Comparison of ENCODE assay signal across 31 mouse cellular contexts in the genomic region with DNA sequence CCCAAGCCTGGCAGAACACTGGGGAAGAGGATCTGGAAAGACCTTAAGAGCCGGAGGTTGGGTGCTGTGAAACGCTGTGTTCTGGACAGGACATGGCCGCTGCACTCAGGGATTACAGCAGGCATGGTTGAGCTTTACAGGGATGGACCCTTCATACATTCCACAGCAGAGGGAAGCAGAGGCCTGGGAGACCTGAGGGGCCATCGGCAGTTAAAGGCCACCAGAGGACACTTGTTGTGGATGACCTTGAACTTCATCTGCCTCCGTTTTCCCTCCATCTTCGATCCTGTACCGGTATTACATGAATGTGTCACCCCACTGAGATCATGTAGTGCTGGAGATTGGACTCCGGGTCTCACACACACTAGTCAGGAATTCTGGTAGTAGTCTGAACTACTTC. TPM values are rescaled to one million over a fixed set of nuclear protein-coding genes. Genes with fewer than 3 reads are reported as not detected.
DNase-seq lines count a peak whose midpoint lies in the region; ATAC-seq lines count a peak whose summit lies in the region.
"Had no signal": no experiment of that assay in that cellular context is flagged by ENCODE, and none has a peak within 500 bp of the region (broad histone marks: within the 10 kb centered on the region; RNA-seq: fewer than 3 reads in every experiment).

No protein-coding gene starts in this region.

- DNase-seq in adrenal gland, postnatal 14 days: peak; percentile 24
- no peak for DNase-seq in adrenal gland, postnatal 10 days
- DNase-seq in heart, adult 9 months (ENCODE audit: low spot score in 2 of 2): no peak
- DNase-seq: adrenal gland, postnatal 25 days; cerebellum, adult 2 months; cerebellum, postnatal 14 days; gastrocnemius, postnatal 10 days; kidney, adult 2 months; layer of hippocampus, postnatal 36 days; liver, embryonic 13.5 days; lung, adult 18-20 months; right cerebral cortex, postnatal 4 days; thymus, adult 18-20 months; thymus, postnatal 25 days had no signal

- no peaks in the 10 kb centered on the region for H3K36me3 ChIP-seq in heart, embryonic 12.5 days
- H3K36me3 ChIP-seq in intestine, embryonic 15.5 days: no peaks in the 10 kb centered on the region
- H3K36me3 ChIP-seq in intestine, embryonic 16.5 days (ENCODE audit: control insufficient read depth, insufficient read depth, low read length): no peaks in the 10 kb centered on the region
- H3K36me3 ChIP-seq: hindbrain, embryonic 10.5 days; hindbrain, embryonic 15.5 days; limb, embryonic 10.5 days; limb, embryonic 15.5 days; liver, embryonic 13.5 days; midbrain, embryonic 12.5 days; neural tube, embryonic 13.5 days had no signal

- H3K9ac ChIP-seq in heart, embryonic 12.5 days: no peak overlapping the region
- H3K9ac ChIP-seq in intestine, embryonic 15.5 days: peak overlapping the region; percentile 13; the same call in 1 of the 2 replicates
- H3K9ac ChIP-seq in intestine, embryonic 16.5 days (ENCODE audit: low read depth, low read length): no peak overlapping the region
- H3K9ac ChIP-seq: hindbrain, embryonic 15.5 days; limb, embryonic 15.5 days; midbrain, embryonic 12.5 days; neural tube, embryonic 13.5 days had no signal

- peaks cover 18% of the 10 kb centered on the region for H3K27me3 ChIP-seq in heart, embryonic 12.5 days (replicated peaks)
- H3K27me3 ChIP-seq in intestine, embryonic 15.5 days (replicated peaks): no peaks in the 10 kb centered on the region
- H3K27me3 ChIP-seq in intestine, embryonic 16.5 days (replicated peaks; ENCODE audit: control insufficient read depth, insufficient read depth, low read length): no peaks in the 10 kb centered on the region
- H3K27me3 ChIP-seq: limb, embryonic 15.5 days had no signal

- no peaks in the 10 kb centered on the region for H3K9me3 ChIP-seq in heart, embryonic 12.5 days (replicated peaks)
- no peaks in the 10 kb centered on the region for H3K9me3 ChIP-seq in intestine, embryonic 15.5 days
- H3K9me3 ChIP-seq in intestine, embryonic 16.5 days (ENCODE audit: control insufficient read depth, low read length): no peaks in the 10 kb centered on the region
- H3K9me3 ChIP-seq: G1E; hindbrain, embryonic 10.5 days; hindbrain, embryonic 15.5 days; limb, embryonic 10.5 days; limb, embryonic 15.5 days; liver, embryonic 13.5 days; midbrain, embryonic 12.5 days; neural tube, embryonic 13.5 days had no signal

- 0 out of 2 replicates have a peak overlapping the region, but pooled peaks have one; percentile 25 for H3K27ac ChIP-seq in heart, embryonic 12.5 days (ENCODE audit: poor library complexity, severe bottlenecking)
- H3K27ac ChIP-seq in intestine, embryonic 15.5 days: no peak overlapping the region
- H3K27ac ChIP-seq in intestine, embryonic 16.5 days (ENCODE audit: low read length): no peak overlapping the region
- peak overlapping the region; percentile 58 for H3K27ac ChIP-seq in brown adipose tissue, adult 24 weeks (replicated peaks; ENCODE audit: low read depth, low read length)
- H3K27ac ChIP-seq: hindbrain, embryonic 10.5 days; hindbrain, embryonic 15.5 days; kidney, postnatal 0 days; limb, embryonic 10.5 days; limb, embryonic 15.5 days; liver, embryonic 13.5 days; midbrain, embryonic 12.5 days; neural tube, embryonic 13.5 days; stomach, postnatal 0 days had no signal

- no peak for ATAC-seq in heart, embryonic 12.5 days (ENCODE audit: insufficient number of reproducible peaks, low FRiP score)
- no peak for ATAC-seq in intestine, embryonic 15.5 days
- ATAC-seq in intestine, embryonic 16.5 days: no peak
- ATAC-seq: forebrain, embryonic 16.5 days; inflammation-experienced regulatory T-cells, adult 6 months had no signal

- no peak overlapping the region for H3K4me3 ChIP-seq in heart, embryonic 12.5 days
- H3K4me3 ChIP-seq in intestine, embryonic 15.5 days (replicated peaks): no peak overlapping the region
- no peak overlapping the region for H3K4me3 ChIP-seq in intestine, embryonic 16.5 days (ENCODE audit: low read length)
- no peak overlapping the region for H3K4me3 ChIP-seq in brown adipose tissue, adult 24 weeks (ENCODE audit: insufficient read depth, low read depth, low read length)
- H3K4me3 ChIP-seq: erythroblast, embryonic 14.5 days; hindbrain, embryonic 10.5 days; hindbrain, embryonic 15.5 days; limb, embryonic 10.5 days; limb, embryonic 15.5 days; liver, embryonic 13.5 days; midbrain, embryonic 12.5 days; neural tube, embryonic 13.5 days had no signal

- H3K4me2 ChIP-seq in heart, embryonic 12.5 days: no peak overlapping the region
- no peak overlapping the region for H3K4me2 ChIP-seq in intestine, embryonic 15.5 days (replicated peaks)
- no peak overlapping the region for H3K4me2 ChIP-seq in intestine, embryonic 16.5 days (ENCODE audit: low read depth, low read length)
- H3K4me2 ChIP-seq: hindbrain, embryonic 15.5 days; limb, embryonic 15.5 days; liver, embryonic 13.5 days; midbrain, embryonic 12.5 days; neural tube, embryonic 13.5 days had no signal

- peaks cover 23% of the 10 kb centered on the region for H3K4me1 ChIP-seq in heart, embryonic 12.5 days (replicated peaks)
- peaks cover 35% of the 10 kb centered on the region; the same call in 1 of the 2 replicates for H3K4me1 ChIP-seq in intestine, embryonic 15.5 days (replicated peaks)
- H3K4me1 ChIP-seq in intestine, embryonic 16.5 days (ENCODE audit: control insufficient read depth, insufficient read depth, low read length): peaks cover 15% of the 10 kb centered on the region
- H3K4me1 ChIP-seq in brown adipose tissue, adult 24 weeks (ENCODE audit: control insufficient read depth, insufficient read depth, insufficient read length, low read length): peaks cover 20% of the 10 kb centered on the region

- WGBS in heart, embryonic 12.5 days: 69% methylated on average over 8 of the region's 8 CpGs
- 81% methylated on average over 8 of the region's 8 CpGs for WGBS in intestine, embryonic 15.5 days
- WGBS in intestine, embryonic 16.5 days: 81% methylated on average over 8 of the region's 8 CpGs

RNA-seq across cellular contexts. Expression of gene Il4ra, which starts 2.0 kb away (rescaled TPM):
- 51.5 and 62.0 TPM in 2 replicates for total RNA-seq in adrenal gland, postnatal 14 days (2021)
- 10 to 100 TPM; 43.9 to 51.3 TPM for total RNA-seq in adrenal gland, postnatal 10 days (2021)
- 3.5 and 3.8 TPM in 2 replicates for polyA plus RNA-seq in heart, embryonic 12.5 days (2016; fragmentation: Nextera tagmentation; extraction: Ambion mirVana)
- polyA plus RNA-seq in intestine, embryonic 15.5 days (2015; fragmentation: Nextera tagmentation; extraction: Ambion mirVana): 10.4 and 11.8 TPM in 2 replicates
- 12.6 and 14.5 TPM in 2 replicates for polyA plus RNA-seq in intestine, embryonic 16.5 days (2015; fragmentation: Nextera tagmentation; extraction: Ambion mirVana)
- 5.5 and 8.6 TPM in 2 replicates for polyA plus RNA-seq in brown adipose tissue, adult 24 weeks (2012; ENCODE audit: insufficient read depth, insufficient read length, missing spikeins)

RNA-seq across cellular contexts. Expression of gene Il21r, which starts 53.3 kb away (rescaled TPM):
- 0.63 and 8.8 TPM in 2 replicates for total RNA-seq in adrenal gland, postnatal 14 days (2021)
- total RNA-seq in adrenal gland, postnatal 10 days (2021): 1 to 10 TPM; 2.2 to 2.5 TPM
- 0.18 and 0.23 TPM in 2 replicates for polyA plus RNA-seq in heart, embryonic 12.5 days (2016; fragmentation: Nextera tagmentation; extraction: Ambion mirVana)
- polyA plus RNA-seq in intestine, embryonic 15.5 days (2015; fragmentation: Nextera tagmentation; extraction: Ambion mirVana): 0.32 and 0.52 TPM in 2 replicates
- polyA plus RNA-seq in intestine, embryonic 16.5 days (2015; fragmentation: Nextera tagmentation; extraction: Ambion mirVana): 0.38 and 0.59 TPM in 2 replicates
- polyA plus RNA-seq in brown adipose tissue, adult 24 weeks (2012; ENCODE audit: insufficient read depth, insufficient read length, missing spikeins): 0.58 TPM in 1 of 2 replicates, not detected in the other
- polyA plus RNA-seq: heart, embryonic 14.5 days had no signal

RNA-seq across cellular contexts. Expression of gene Nsmce1, which starts 58.5 kb away (rescaled TPM):
- 43.3 and 44.6 TPM in 2 replicates for total RNA-seq in adrenal gland, postnatal 14 days (2021)
- total RNA-seq in adrenal gland, postnatal 10 days (2021): 10 to 100 TPM; 42.2 to 46.4 TPM
- 97.1 and 98.8 TPM in 2 replicates for polyA plus RNA-seq in heart, embryonic 12.5 days (2016; fragmentation: Nextera tagmentation; extraction: Ambion mirVana)
- 120 TPM in 2 replicates for polyA plus RNA-seq in intestine, embryonic 15.5 days (2015; fragmentation: Nextera tagmentation; extraction: Ambion mirVana)
- 104 and 115 TPM in 2 replicates for polyA plus RNA-seq in intestine, embryonic 16.5 days (2015; fragmentation: Nextera tagmentation; extraction: Ambion mirVana)
- 30.3 and 33.1 TPM in 2 replicates for polyA plus RNA-seq in brown adipose tissue, adult 24 weeks (2012; ENCODE audit: insufficient read depth, insufficient read length, missing spikeins)

Comparison
In these comparisons a context has a peak if more than half of its experiments do, and no peak if none do; other contexts are left out.
1. H3K27ac ChIP-seq: peak in heart, embryonic 12.5 days (single experiment) and brown adipose tissue, adult 24 weeks (single experiment); none in intestine, embryonic 15.5 days (single experiment) and intestine, embryonic 16.5 days (single experiment).